Mouse (Mus musculus): ENCODE results near the gene Rapgef5.

DNA sequence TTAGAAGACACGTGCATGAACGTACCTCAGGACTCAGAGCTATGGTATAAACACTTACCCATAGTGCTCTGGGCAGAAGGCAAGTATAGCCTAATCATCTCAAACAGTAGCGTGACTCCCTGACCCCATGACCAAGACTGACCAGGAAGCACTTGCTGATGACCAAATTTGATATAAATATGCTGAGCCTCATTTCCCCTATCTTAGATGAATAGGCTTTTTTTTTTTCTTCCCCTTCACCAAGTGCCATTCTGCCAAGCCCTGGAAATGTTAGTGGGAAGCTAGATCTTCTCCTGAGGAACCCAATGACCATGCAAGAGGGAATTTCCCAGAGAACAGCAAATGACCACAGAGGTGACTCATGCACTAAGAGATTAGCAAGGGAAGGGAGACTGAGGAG, 35.3 kb upstream of the Rapgef5 start:
- TF ChIP-seq POLR2A (IDR thresholded peaks at IDR 0.05; ENCODE audit: borderline replicate concordance, extremely low read depth, insufficient read depth, insufficient read length, poor library complexity, severe bottlenecking): no peak
- no peak for TF ChIP-seq CTCF (IDR thresholded peaks at IDR 0.05; ENCODE audit: borderline replicate concordance, extremely low read depth, insufficient read depth, insufficient read length)

Measured in brain, embryonic 14.5 days (tissue).